Mouse (Mus musculus): ENCODE data around the gene Dppa4.

Gene Dppa4

DNA sequence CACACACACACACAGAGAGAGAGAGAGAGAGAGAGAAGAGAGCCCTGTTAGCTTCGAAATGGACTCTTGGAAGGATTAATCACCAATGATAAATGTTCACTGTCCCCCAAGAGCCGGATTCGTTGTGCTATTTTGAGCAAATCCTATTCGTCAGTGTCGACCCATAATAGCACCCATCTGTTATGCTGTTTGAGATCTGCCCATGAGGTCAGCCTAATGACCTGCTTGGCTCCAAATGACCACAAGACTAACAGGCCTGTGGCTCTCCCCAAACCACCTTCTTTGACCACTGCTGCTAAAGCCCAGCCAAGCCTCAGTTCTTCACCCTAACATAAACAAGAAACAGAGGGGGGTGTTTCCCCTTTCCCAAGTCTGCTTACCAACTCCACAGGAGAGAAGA, 43.4 kb downstream of the Dppa4 start:
- DNase-seq: peak; percentile 13

DNA sequence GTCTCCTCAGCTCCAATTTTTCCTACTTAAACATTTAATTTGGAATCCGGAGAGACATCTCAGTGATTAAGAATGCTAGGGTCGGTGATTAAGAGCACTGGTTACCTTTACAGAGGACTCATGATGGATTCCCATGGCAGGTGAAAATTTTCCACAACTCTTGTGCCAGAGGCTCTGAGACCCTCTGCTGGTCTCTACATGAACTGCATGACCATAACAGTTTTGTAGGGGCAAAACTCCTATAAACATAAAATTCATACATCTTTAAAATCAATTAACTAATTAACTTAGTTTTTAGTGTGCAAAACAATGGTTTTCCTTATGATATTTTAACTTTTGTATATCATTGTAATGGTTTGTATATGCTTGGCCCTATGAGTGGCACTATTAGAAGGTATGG, 44.9 kb downstream of the Dppa4 start:
- DNase-seq: no peak

DNA sequence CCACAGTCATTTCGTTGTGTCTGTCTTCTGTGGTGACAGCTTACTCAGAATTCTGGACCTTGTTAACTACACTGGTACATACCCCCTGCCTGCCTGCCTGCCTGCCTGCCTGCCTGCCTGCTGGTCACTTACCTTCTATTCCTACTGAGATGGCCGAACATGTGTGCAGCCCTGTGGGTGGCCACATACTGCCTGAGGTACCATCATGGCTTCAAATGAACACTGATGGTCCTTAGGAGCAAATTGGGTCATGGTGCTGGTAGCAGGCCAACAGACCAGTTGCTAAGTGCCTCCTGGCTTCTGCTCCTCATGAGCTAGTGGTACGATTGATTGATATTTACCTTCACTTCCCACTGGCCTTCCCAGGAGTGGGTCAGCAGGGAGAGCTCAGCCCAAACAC, 48.3 kb downstream of the Dppa4 start:
- DNase-seq: no peak

DNA sequence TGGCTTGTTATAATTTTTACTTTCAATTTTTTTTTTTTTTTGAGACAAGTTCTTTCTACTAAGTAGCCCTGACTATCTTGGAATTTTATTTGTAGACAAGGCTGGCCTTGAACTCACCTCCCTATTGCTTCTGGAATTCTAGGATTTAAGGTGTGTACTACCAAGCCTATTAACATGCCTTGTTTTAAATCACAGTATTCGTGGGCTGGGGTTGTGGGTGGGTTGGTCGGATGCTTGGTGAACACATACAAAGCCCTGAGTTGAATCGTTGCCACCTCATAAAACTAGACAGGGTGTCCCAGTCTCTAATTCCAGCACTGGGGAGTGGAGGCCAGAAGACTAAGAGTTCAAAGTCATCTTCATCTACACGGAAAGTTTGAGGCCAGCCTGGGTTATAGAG, 51.8 kb downstream of the Dppa4 start:
- DNase-seq: no peak

Data from retina, postnatal 1 day (tissue).